Mouse (Mus musculus): Measurements from ENCODE around the gene Ppp1r12a. TPM values are rescaled to one million over a fixed set of nuclear protein-coding genes. Genes with fewer than 3 reads are reported as not detected.

Gene Ppp1r12a
- polyA plus RNA-seq, 1 experiment from 2014 or later = 99.4 TPM

GRCm38 (mm10) chr10:108172817-108173563 lies 11.0 kb downstream of the Ppp1r12a start:
- no peak for ATAC-seq (ENCODE audit: low read depth)

GRCm38 (mm10) chr10:108174107-108174506 lies 12.1 kb downstream of the Ppp1r12a start:
- no peak overlapping the region for H3K9ac ChIP-seq (ENCODE audit: low read length)

More at GRCm38 (mm10) chr10:108172817-108173563, 11.0 kb downstream of the Ppp1r12a start:
- H3K36me3 ChIP-seq (ENCODE audit: control insufficient read depth, insufficient read depth, low read length) = no peaks in the 10 kb centered on the region
- H3K4me2 ChIP-seq (ENCODE audit: low read depth, low read length) = no peak overlapping the region
- H3K9ac ChIP-seq (ENCODE audit: low read length) = no peak overlapping the region
- H3K27me3 ChIP-seq (ENCODE audit: control insufficient read depth, insufficient read depth, low read depth, low read length) = no peaks in the 10 kb centered on the region
- no peak overlapping the region for H3K4me3 ChIP-seq (ENCODE audit: low read length)
- 61% methylated on average over 6 of the region's 6 CpGs for WGBS
- H3K27ac ChIP-seq (ENCODE audit: low read length) = no peak overlapping the region
- H3K9me3 ChIP-seq (ENCODE audit: control insufficient read depth, low read length) = no peaks in the 10 kb centered on the region
- peaks cover 12% of the 10 kb centered on the region for H3K4me1 ChIP-seq (replicated peaks; ENCODE audit: control insufficient read depth, insufficient read depth, low read length)

GRCm38 (mm10) chr10:108175885-108176284 lies 13.9 kb downstream of the Ppp1r12a start:
- no peak overlapping the region for H3K9ac ChIP-seq (ENCODE audit: low read length)
- H3K9me3 ChIP-seq (ENCODE audit: control insufficient read depth, low read length) = no peaks in the 10 kb centered on the region
- no peak overlapping the region for H3K27ac ChIP-seq (ENCODE audit: low read length)
- H3K27me3 ChIP-seq (ENCODE audit: control insufficient read depth, insufficient read depth, low read depth, low read length) = no peaks in the 10 kb centered on the region
- H3K4me3 ChIP-seq (ENCODE audit: low read length) = no peak overlapping the region
- ATAC-seq (ENCODE audit: low read depth) = no peak
- no peak overlapping the region for H3K4me2 ChIP-seq (ENCODE audit: low read depth, low read length)
- 62% methylated on average over 2 of the region's 2 CpGs for WGBS
- peaks cover 12% of the 10 kb centered on the region for H3K4me1 ChIP-seq (replicated peaks; ENCODE audit: control insufficient read depth, insufficient read depth, low read length)
- H3K36me3 ChIP-seq (ENCODE audit: control insufficient read depth, insufficient read depth, low read length) = no peaks in the 10 kb centered on the region

More at GRCm38 (mm10) chr10:108174107-108174506, 12.1 kb downstream of the Ppp1r12a start:
- 75% methylated on average over 5 of the region's 5 CpGs for whole genome bisulfite sequencing
- ATAC-seq (ENCODE audit: low read depth) = no peak
- Histone ChIP-seq H3K27ac (ENCODE audit: low read length) (no peak overlapping the region), H3K27me3 (ENCODE audit: control insufficient read depth, insufficient read depth, low read depth, low read length) (no peaks in the 10 kb centered on the region), H3K4me2 (ENCODE audit: low read depth, low read length) (no peak overlapping the region), H3K9me3 (ENCODE audit: control insufficient read depth, low read length) (no peaks in the 10 kb centered on the region), H3K4me3 (ENCODE audit: low read length) (no peak overlapping the region), H3K36me3 (ENCODE audit: control insufficient read depth, insufficient read depth, low read length) (no peaks in the 10 kb centered on the region), H3K4me1 (replicated peaks; ENCODE audit: control insufficient read depth, insufficient read depth, low read length) (peaks cover 11% of the 10 kb centered on the region)

- H3K27ac ChIP-seq (ENCODE audit: low read length) = no peak overlapping the region
- ATAC-seq (ENCODE audit: low read depth) = no peak
- no peak overlapping the region for H3K4me2 ChIP-seq (ENCODE audit: low read depth, low read length)
- H3K4me3 ChIP-seq (ENCODE audit: low read length) = no peak overlapping the region
- H3K4me1 ChIP-seq (replicated peaks; ENCODE audit: control insufficient read depth, insufficient read depth, low read length) = peaks cover 7% of the 10 kb centered on the region; the same call in 1 of the 2 replicates
- H3K27me3 ChIP-seq (ENCODE audit: control insufficient read depth, insufficient read depth, low read depth, low read length) = no peaks in the 10 kb centered on the region
- H3K9ac ChIP-seq (ENCODE audit: low read length) = no peak overlapping the region
- H3K36me3 ChIP-seq (ENCODE audit: control insufficient read depth, insufficient read depth, low read length) = no peaks in the 10 kb centered on the region
- H3K9me3 ChIP-seq (ENCODE audit: control insufficient read depth, low read length) = no peaks in the 10 kb centered on the region
- WGBS = 76% methylated on average over 6 of the region's 6 CpGs
Measured at GRCm38 (mm10) chr10:108178285-108178848, 16.4 kb downstream of the Ppp1r12a start.

- Histone ChIP-seq H3K27me3 (ENCODE audit: control insufficient read depth, insufficient read depth, low read depth, low read length) (no peaks in the 10 kb centered on the region), H3K4me1 (replicated peaks; ENCODE audit: control insufficient read depth, insufficient read depth, low read length) (peaks cover 4% of the 10 kb centered on the region; the same call in 1 of the 2 replicates), H3K4me3 (ENCODE audit: low read length) (no peak overlapping the region), H3K9ac (ENCODE audit: low read length) (no peak overlapping the region), H3K27ac (ENCODE audit: low read length) (no peak overlapping the region), H3K4me2 (ENCODE audit: low read depth, low read length) (no peak overlapping the region), H3K9me3 (ENCODE audit: control insufficient read depth, low read length) (no peaks in the 10 kb centered on the region), H3K36me3 (ENCODE audit: control insufficient read depth, insufficient read depth, low read length) (no peaks in the 10 kb centered on the region)
- 53% methylated on average over 3 of the region's 3 CpGs for WGBS
- ATAC-seq (ENCODE audit: low read depth) = no peak
Measured at GRCm38 (mm10) chr10:108179404-108179803, 17.4 kb downstream of the Ppp1r12a start.

- Histone ChIP-seq H3K4me2 (ENCODE audit: low read depth, low read length) (no peak overlapping the region), H3K9me3 (ENCODE audit: control insufficient read depth, low read length) (no peaks in the 10 kb centered on the region), H3K36me3 (ENCODE audit: control insufficient read depth, insufficient read depth, low read length) (no peaks in the 10 kb centered on the region), H3K4me3 (ENCODE audit: low read length) (no peak overlapping the region), H3K27ac (ENCODE audit: low read length) (no peak overlapping the region), H3K4me1 (replicated peaks; ENCODE audit: control insufficient read depth, insufficient read depth, low read length) (peaks cover 8% of the 10 kb centered on the region), H3K9ac (ENCODE audit: low read length) (no peak overlapping the region), H3K27me3 (ENCODE audit: control insufficient read depth, insufficient read depth, low read depth, low read length) (no peaks in the 10 kb centered on the region)
- 86% methylated on average over 2 of the region's 2 CpGs for WGBS
- no peak for ATAC-seq (ENCODE audit: low read depth)
Measured at GRCm38 (mm10) chr10:108180313-108180712, 18.3 kb downstream of the Ppp1r12a start.

GRCm38 (mm10) chr10:108181893-108182292 lies 19.9 kb downstream of the Ppp1r12a start:
- ATAC-seq (ENCODE audit: low read depth) = no peak
- H3K36me3 ChIP-seq (ENCODE audit: control insufficient read depth, insufficient read depth, low read length) = no peaks in the 10 kb centered on the region
- no peak overlapping the region for H3K27ac ChIP-seq (ENCODE audit: low read length)
- no peak overlapping the region for H3K4me3 ChIP-seq (ENCODE audit: low read length)
- no peak overlapping the region for H3K4me2 ChIP-seq (ENCODE audit: low read depth, low read length)
- H3K9ac ChIP-seq (ENCODE audit: low read length) = no peak overlapping the region
- H3K27me3 ChIP-seq (ENCODE audit: control insufficient read depth, insufficient read depth, low read depth, low read length) = no peaks in the 10 kb centered on the region
- WGBS = 69% methylated on average over 3 of the region's 3 CpGs
- H3K9me3 ChIP-seq (ENCODE audit: control insufficient read depth, low read length) = no peaks in the 10 kb centered on the region
- peaks cover 8% of the 10 kb centered on the region for H3K4me1 ChIP-seq (replicated peaks; ENCODE audit: control insufficient read depth, insufficient read depth, low read length)

- WGBS = 87% methylated on average over 4 of the region's 4 CpGs
- no peak overlapping the region for H3K27ac ChIP-seq (ENCODE audit: low read length)
- no peak overlapping the region for H3K4me2 ChIP-seq (ENCODE audit: low read depth, low read length)
- ATAC-seq (ENCODE audit: low read depth) = no peak
- no peaks in the 10 kb centered on the region for H3K36me3 ChIP-seq (ENCODE audit: control insufficient read depth, insufficient read depth, low read length)
- H3K9me3 ChIP-seq (ENCODE audit: control insufficient read depth, low read length) = no peaks in the 10 kb centered on the region
- H3K4me3 ChIP-seq (ENCODE audit: low read length) = no peak overlapping the region
- H3K4me1 ChIP-seq (replicated peaks; ENCODE audit: control insufficient read depth, insufficient read depth, low read length) = peaks cover 8% of the 10 kb centered on the region
- no peak overlapping the region for H3K9ac ChIP-seq (ENCODE audit: low read length)
- H3K27me3 ChIP-seq (ENCODE audit: control insufficient read depth, insufficient read depth, low read depth, low read length) = no peaks in the 10 kb centered on the region
Measured at GRCm38 (mm10) chr10:108182386-108182785, 20.4 kb downstream of the Ppp1r12a start.

GRCm38 (mm10) chr10:108184763-108185162 lies 22.8 kb downstream of the Ppp1r12a start:
- Histone ChIP-seq H3K36me3 (ENCODE audit: control insufficient read depth, insufficient read depth, low read length) (no peaks in the 10 kb centered on the region), H3K27ac (ENCODE audit: low read length) (peak overlapping the region; percentile 61), H3K4me1 (replicated peaks; ENCODE audit: control insufficient read depth, insufficient read depth, low read length) (peaks cover 6% of the 10 kb centered on the region), H3K4me3 (ENCODE audit: low read length) (no peak overlapping the region), H3K9me3 (ENCODE audit: control insufficient read depth, low read length) (no peaks in the 10 kb centered on the region), H3K9ac (ENCODE audit: low read length) (no peak overlapping the region), H3K4me2 (ENCODE audit: low read depth, low read length) (no peak overlapping the region), H3K27me3 (ENCODE audit: control insufficient read depth, insufficient read depth, low read depth, low read length) (no peaks in the 10 kb centered on the region)
- no peak for ATAC-seq (ENCODE audit: low read depth)
- 51% methylated on average over 8 of the region's 8 CpGs for WGBS
